Mouse (Mus musculus): ENCODE measurements around the gene Cyp2w1.

The Cyp2w1 gene

DNA sequence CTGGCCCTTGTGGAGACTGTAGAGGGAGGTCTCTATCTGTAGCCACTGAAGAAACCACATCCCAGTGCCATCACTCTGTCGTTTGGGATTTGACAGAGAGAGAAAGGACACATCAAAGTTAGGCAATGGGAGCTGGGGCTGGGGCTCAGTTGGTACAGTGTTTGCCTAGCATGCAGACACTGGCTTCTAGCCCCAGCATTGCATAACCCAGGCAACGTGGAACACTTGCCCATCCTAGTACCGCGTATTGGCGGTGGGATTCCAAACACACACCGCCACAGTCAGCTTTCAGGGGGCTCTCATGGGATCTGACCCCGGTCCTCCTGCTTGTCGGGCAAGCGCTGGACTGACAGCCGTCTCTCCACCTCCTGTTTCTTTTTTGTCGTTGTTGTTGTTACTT, 14.1 kb downstream of the Cyp2w1 start:
- DNase-seq, result no peak

GRCm38 (mm10) chr5:139367884-139368458, 15.6 kb downstream of the Cyp2w1 start:
- DNase-seq, result no peak

- no peak for DNase-seq
Observed at GRCm38 (mm10) chr5:139368638-139369320, 16.4 kb downstream of the Cyp2w1 start.

GRCm38 (mm10) chr5:139370336-139370735, 17.9 kb downstream of the Cyp2w1 start:
- DNase-seq, result no peak

GRCm38 (mm10) chr5:139371118-139371517, 18.7 kb downstream of the Cyp2w1 start:
- no peak for DNase-seq

DNA sequence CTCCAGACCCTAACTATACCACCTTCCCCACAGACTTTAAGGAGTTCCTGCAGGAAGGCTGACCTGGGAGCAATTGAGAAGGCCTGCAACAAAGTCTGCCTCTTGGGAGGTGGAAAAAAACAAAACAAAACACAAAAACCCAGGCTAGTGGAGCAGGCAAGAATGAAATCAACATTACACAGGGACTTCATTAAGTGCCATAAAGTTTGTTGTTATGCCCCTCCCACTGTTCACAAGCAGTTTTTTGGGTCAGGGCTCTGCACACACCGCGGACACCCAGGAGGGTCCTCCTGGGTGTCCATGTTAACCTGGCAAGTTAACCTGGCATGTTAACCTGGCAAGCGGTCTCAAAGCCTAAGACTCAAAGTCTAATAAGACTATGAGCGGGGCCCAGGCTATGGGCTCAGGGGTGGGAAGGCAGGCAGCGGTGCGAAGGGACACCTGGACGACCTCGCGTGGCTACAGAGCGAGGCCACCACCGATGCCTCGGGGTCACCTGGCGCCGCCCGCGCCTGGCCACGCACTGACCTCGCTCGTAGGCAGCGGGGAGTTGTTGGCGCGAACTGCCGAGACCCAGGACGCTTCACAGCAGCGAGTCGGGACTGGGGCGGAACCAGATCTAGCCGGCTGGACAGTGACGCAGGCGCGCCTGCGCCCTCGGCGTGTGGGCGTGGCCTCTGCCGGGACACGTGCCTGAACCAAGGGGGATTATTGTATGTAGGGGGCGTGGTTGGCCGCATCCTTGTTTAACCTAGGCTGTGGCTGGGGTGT, 19.4 kb downstream of the Cyp2w1 start:
- DNase-seq, result peak; percentile 93 to 96

GRCm38 (mm10) chr5:139373126-139373525, 20.7 kb downstream of the Cyp2w1 start:
- no peak for DNase-seq

DNA sequence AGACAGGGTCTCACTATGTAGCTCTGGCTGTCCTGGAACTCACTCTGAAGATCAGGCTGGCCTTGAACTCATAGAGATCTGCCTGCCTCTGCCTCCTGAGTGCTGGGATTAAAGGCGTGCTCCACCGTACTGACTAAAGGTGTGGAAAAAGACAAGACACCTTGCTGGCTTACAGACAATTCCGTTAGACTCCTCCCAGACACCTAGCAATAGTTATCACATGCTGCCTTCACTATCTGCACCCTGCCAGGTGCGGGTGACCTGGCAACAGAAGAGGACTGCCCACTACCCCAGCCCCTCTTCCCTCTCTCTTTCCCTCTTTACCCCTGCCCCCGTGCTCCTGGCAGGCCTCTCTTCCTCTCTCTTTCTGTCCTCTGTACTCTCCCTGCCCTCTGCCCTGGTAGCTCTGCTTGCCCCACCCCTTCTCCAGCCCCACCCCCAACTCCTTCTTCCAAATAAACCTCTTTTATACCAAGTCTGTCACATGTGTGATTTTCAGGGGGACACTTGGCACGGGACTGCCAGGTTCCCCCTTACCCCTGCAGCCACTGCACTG, 21.6 kb downstream of the Cyp2w1 start:
- DNase-seq, result no peak

DNA sequence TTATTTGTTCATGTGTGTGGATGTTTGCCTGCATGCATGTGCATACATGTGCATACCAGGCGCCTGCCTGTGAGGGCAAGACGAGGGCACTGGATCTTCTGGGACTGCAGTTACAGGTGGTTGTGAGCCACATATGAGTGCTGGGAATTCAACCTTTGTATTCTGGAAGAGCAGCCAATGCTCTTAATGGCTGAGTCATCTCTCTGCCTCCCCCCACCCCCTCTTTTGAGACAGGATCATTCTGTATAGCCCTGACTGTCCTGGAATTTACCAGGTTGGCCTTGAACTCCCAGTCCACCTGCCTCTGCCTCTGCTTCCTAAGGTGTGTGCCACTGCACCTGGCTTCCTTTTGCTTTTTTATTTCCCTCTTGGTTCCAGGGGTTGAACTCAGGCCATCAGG, 22.4 kb downstream of the Cyp2w1 start:
- DNase-seq, result no peak

GRCm38 (mm10) chr5:139377468-139378270, 25.3 kb downstream of the Cyp2w1 start, which contains the start of gene Gpr146:
Gpr146 (plus strand) TSS chr5:139377697.
- peak; percentile 82 to 86 for DNase-seq

DNA sequence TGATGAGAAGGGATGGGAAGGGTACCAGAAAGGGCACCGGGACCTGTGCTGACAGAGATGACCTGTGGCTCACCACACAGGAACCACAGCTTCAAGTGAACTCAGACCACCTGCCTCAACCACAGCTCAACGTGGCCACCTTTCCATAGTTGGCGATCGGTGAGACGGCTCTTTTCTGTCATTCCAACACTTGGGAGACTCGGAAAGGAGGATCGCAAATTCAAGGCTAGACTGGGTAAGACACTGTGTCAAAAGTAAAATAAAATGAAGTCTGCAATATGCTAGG, 25.8 kb downstream of the Cyp2w1 start:
- DNase-seq, result no peak

- DNase-seq, result peak; percentile 96 to 97
Observed at GRCm38 (mm10) chr5:139378986-139379629, 26.7 kb downstream of the Cyp2w1 start.

DNA sequence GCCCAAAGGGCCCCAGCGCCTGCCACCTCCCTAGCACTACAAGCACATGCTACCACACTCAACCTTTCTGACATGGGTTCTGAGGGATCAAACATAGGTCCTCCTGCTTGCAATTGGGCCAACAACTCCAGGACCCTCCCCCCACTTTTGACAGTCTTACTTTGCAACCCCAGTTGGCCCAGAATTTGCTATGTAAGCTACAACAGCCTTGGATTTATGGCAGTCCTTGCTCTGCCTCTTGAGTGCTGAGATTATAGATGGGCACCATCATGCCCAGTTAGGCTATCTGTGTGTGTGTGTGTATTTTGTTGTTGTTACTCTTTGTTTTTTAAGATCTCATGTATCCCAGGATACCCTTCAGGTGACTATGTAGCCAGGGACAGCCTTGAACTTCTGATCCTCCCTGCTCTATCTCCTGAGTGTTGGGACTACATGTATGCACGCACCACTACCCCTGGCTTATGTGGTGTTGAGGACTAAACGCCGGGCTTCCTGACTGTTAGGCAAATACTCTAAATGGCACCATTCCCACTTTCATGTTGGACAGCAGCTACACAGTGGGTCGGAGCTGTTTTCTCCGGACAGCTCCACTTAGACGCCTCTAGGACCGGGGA, 27.5 kb downstream of the Cyp2w1 start:
- DNase-seq, result no peak

- peak; percentile 98 to 99 for DNase-seq
Observed at GRCm38 (mm10) chr5:139380385-139381248, 28.2 kb downstream of the Cyp2w1 start.

DNA sequence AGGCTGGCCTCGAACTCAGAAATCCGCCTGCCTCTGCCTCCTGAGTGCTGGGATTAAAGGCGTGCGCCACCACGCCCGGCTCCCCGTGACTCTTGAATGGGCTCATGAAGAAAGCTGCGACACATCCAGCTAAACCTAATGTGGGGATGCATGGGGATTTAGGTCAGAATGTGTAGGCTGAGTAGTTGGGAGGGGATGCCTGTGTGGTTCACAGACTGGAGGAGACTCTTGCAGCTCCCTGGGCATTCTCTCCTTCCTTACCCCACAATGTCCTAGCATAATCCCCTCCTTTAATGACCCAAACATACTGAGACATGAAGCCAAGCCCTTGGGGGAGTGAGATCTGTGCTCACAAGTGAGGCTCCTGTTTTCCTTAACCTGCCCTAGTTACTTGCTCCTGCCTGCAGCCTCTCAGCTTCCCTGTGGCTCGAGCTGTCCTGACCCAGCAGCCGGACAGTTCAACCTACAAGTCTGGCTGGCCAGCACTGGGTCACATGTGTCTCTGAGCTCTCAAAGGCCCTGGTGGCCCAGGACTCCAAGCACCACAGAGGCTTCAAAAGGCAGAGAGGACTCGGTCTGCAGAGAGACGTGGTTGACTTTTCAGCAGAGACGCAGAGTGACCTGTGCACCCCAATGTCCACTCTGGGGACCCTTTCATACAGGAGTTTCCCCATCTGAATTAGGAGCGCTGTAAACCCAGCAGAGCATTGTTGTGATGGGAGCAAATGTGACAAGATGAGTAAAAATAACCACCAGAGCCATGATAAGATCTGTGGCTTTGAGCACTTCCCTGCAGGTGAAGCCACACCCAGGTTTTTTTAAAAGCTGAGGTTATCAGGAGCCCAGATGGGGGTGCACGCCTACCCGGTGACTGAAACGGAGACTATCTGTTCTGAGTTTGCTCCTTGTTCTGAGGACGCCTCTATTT, 29.4 kb downstream of the Cyp2w1 start:
- peak in 1 of 2 experiments; percentile 70 for DNase-seq

DNA sequence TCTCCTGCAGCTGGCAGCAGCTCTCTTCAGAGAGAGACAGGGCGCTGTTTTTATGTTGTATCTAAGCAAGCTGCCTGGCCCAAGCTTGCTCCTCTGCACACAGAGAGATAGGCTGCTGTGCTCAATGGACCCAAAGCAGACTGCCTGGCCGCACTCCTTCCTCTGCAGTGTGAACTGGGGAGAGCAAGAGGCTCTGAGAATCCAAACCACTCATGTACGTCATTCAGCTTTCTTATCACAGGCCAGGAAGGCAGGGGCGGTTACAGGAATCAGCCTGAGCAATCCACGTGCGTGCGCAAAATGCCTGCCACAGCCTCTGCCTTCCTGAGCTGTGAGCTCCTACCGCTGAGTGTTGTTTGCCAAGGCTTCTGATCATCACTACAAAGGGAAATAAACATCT, 30.3 kb downstream of the Cyp2w1 start:
- peak; percentile 86 to 90 for DNase-seq

DNA sequence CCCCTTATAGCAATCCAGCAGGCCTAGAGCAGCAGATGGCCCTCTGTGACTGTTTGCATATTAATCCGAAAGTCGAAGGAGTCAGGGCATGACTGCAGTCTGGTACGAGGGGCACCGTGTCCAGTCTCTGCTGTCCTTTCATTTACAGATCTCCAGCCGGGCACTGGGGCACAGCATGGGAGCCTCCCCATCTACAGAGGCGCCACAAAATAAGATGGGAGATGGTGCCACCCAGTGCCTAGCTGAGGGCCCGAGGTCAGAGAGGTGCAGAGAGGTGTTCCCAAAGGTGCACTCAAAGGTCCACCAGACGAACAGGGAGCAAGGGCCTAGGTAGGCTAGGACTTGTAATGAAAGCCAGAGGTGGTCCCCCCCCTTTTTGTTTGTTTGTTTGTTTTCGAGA, 30.8 kb downstream of the Cyp2w1 start:
- DNase-seq, result no peak

- peak; percentile 68 to 81 for DNase-seq
Observed at GRCm38 (mm10) chr5:139384531-139384930, 32.1 kb downstream of the Cyp2w1 start.

DNA sequence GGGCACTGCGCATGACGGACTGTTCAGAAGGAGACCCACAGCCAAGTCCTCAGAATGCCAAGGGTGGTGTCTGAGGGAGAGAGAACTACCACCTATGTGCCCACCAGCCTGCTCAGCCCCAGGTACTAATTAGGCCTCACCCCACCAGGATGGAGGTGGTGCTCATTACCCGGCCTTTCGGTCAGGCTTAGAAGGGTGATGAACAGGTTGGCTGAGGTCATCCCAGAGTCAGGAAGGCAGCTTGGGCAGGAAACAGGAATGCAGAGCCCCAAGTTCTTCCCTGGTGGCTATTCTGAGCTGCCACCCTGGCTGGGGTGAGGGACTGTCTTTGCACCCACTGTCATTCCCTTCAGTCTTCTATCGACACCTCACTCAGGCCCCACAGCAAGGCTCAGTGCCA, 33.6 kb downstream of the Cyp2w1 start:
- DNase-seq, result no peak

Measured in lung, adult 18-20 months (tissue).